ENCODE assay signal across 18 mouse cellular contexts in the genomic region with DNA sequence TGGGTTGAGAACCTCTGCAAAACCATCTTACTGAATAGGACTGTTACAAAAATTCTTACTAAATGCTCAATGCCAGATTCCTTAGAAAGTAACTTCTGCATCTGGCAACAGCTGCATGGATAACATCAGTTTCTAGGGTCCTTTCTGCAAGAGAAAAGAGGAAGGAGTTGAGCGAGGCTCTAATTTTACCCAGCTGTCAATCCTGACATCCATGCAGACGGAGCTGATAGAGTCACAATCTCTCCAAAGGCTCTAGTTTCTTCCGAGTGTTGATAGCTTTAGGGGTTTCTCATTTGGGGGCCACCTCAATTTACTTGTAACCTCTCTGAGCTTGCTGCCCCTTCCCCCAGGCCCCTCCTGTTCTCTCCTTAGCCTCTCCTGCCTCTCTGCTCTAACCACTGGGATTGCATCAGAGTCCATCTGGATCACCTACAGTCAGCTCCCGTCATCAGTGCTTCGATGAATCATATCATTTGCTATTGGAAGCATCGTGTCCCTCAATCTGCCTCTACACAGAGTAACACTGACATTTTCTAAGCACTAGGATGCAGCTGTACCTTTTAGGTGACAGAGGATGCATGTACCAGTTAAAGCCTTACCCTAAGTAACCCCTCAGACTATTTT. TPM values are rescaled to one million over a fixed set of nuclear protein-coding genes. Genes with fewer than 3 reads are reported as not detected.
DNase-seq lines count a peak whose midpoint lies in the region; ATAC-seq and TF ChIP-seq lines count a peak whose summit lies in the region.
"Had no signal": no experiment of that assay in that cellular context is flagged by ENCODE, and none has a peak within 500 bp of the region (broad histone marks: within the 10 kb centered on the region; RNA-seq: fewer than 3 reads in every experiment).

No protein-coding gene starts in this region.

- peaks cover 0 to 30% of the 10 kb centered on the region in 2 experiments; a peak in 2 of 4 replicates for H3K36me3 ChIP-seq in MEL (ENCODE audit: control insufficient read depth in 1 of 2, insufficient read depth in 2 of 2, low read length in 2 of 2)
- H3K36me3 ChIP-seq: limb, embryonic 15.5 days; liver, embryonic 15.5 days; midbrain, embryonic 13.5 days; neural tube, embryonic 15.5 days had no signal

- peak; percentile 32 to 38 for DNase-seq in layer of hippocampus, adult 2 months (ENCODE audit: low spot score in 2 of 2)
- DNase-seq in layer of hippocampus, adult 11-12 months (ENCODE audit: low spot score), result no peak
- DNase-seq in MEL (ENCODE audit: low read depth, low spot score), result peak; percentile 85
- DNase-seq in brain, adult 2 months (ENCODE audit: low read depth, low spot score), result peak; percentile 38
- no peak for DNase-seq in right cerebral cortex, postnatal 25 days
- DNase-seq in right cerebral cortex, postnatal 14 days, result no peak
- DNase-seq: adrenal gland, adult 2 months; cerebellum, adult 11 months; cerebellum, postnatal 10 days; heart, adult 2 months; heart, postnatal 36 days had no signal

- no peaks in the 10 kb centered on the region for H3K79me2 ChIP-seq in MEL (ENCODE audit: control insufficient read depth, insufficient read depth, low read length, poor library complexity)

- no peak for TF ChIP-seq CTCF in layer of hippocampus, adult 2 months (conservative IDR thresholded peaks at IDR 0.05)
- no peak for TF ChIP-seq CTCF in MEL (IDR thresholded peaks at IDR 0.05 in 2 of 3, conservative IDR thresholded peaks at IDR 0.05 in 1 of 3; ENCODE audit: control insufficient read depth in 1 of 3, insufficient read depth in 1 of 3, low read depth in 2 of 3, low read length in 3 of 3, poor library complexity in 1 of 3, severe bottlenecking in 1 of 3)

- TF ChIP-seq RAD21 in MEL (IDR thresholded peaks at IDR 0.05; ENCODE audit: low read depth, low read length), result no peak

- TF ChIP-seq POLR2A in MEL (IDR thresholded peaks at IDR 0.05; ENCODE audit: control insufficient read depth in 1 of 2, insufficient read depth in 1 of 2, low read depth in 1 of 2, low read length in 2 of 2, poor library complexity in 1 of 2), result no peak

- H3K4me1 ChIP-seq in MEL (ENCODE audit: control insufficient read depth in 1 of 2, insufficient read depth in 2 of 2, low read length in 2 of 2), result peaks cover 5 to 29% of the 10 kb centered on the region in 2 experiments; a peak in 3 of 4 replicates
- H3K4me1 ChIP-seq: forebrain, embryonic 13.5 days; limb, embryonic 15.5 days; liver, embryonic 15.5 days; midbrain, embryonic 13.5 days; neural tube, embryonic 15.5 days had no signal

- H3K27ac ChIP-seq in layer of hippocampus, adult 2 months, result peak overlapping the region; percentile 58
- no peak overlapping the region for H3K27ac ChIP-seq in MEL (ENCODE audit: control insufficient read depth, low read depth, low read length)
- H3K27ac ChIP-seq: forebrain, embryonic 13.5 days; heart, adult 2 months; limb, embryonic 15.5 days; liver, embryonic 15.5 days; midbrain, embryonic 13.5 days; neural tube, embryonic 15.5 days had no signal

- ATAC-seq in megakaryocyte, adult 5-6 weeks (ENCODE audit: poor library complexity, severe bottlenecking), result peak; percentile 48
- ATAC-seq: CD4-positive, CD25-positive, alpha-beta regulatory T cell, adult 4 months; forebrain, embryonic 13.5 days; midbrain, embryonic 13.5 days had no signal

- H3K27me3 ChIP-seq in MEL (ENCODE audit: control insufficient read depth in 1 of 2, insufficient read depth in 2 of 2, low read length in 2 of 2), result no peaks in the 10 kb centered on the region
- H3K27me3 ChIP-seq: forebrain, embryonic 13.5 days; limb, embryonic 15.5 days; liver, embryonic 15.5 days; midbrain, embryonic 13.5 days; neural tube, embryonic 15.5 days had no signal

- H3K4me3 ChIP-seq in layer of hippocampus, adult 2 months, result no peak overlapping the region
- no peak overlapping the region for H3K4me3 ChIP-seq in MEL (ENCODE audit: control insufficient read depth in 1 of 2, insufficient read depth in 1 of 2, low read depth in 2 of 2, low read length in 2 of 2)
- H3K4me3 ChIP-seq: forebrain, embryonic 13.5 days; heart, adult 2 months; limb, embryonic 15.5 days; liver, embryonic 15.5 days; midbrain, embryonic 13.5 days; neural tube, embryonic 15.5 days had no signal

- TF ChIP-seq EP300 in MEL (IDR thresholded peaks at IDR 0.05; ENCODE audit: low read depth in 1 of 2, low read length in 2 of 2), result peak; percentile 81 to 85

- H3K9me3 ChIP-seq in MEL (replicated peaks; ENCODE audit: insufficient read depth, low read length), result no peaks in the 10 kb centered on the region
- H3K9me3 ChIP-seq: forebrain, embryonic 13.5 days; limb, embryonic 15.5 days; liver, embryonic 15.5 days; midbrain, embryonic 13.5 days; neural tube, embryonic 15.5 days had no signal

- no peak overlapping the region for H3K9ac ChIP-seq in MEL (ENCODE audit: control insufficient read depth, low read depth, low read length, poor library complexity, severe bottlenecking)
- H3K9ac ChIP-seq: forebrain, embryonic 13.5 days; limb, embryonic 15.5 days; liver, embryonic 15.5 days; midbrain, embryonic 13.5 days; neural tube, embryonic 15.5 days had no signal

TF ChIP-seq in MEL, 35 proteins besides CTCF, POLR2A, EP300 and RAD21:
- peak; percentile 31; the same call in 1 of the 2 replicates for TF ChIP-seq SIN3A (IDR thresholded peaks at IDR 0.05; ENCODE audit: low read length)
- no peak for TF ChIP-seq ELF1 (IDR thresholded peaks at IDR 0.05; ENCODE audit: low read depth, low read length)
- TF ChIP-seq ETS1 (IDR thresholded peaks at IDR 0.05; ENCODE audit: low read depth, low read length), result peak; percentile 72; the same call in 1 of the 2 replicates
- peak; percentile 83 for TF ChIP-seq RCOR1 (IDR thresholded peaks at IDR 0.05; ENCODE audit: low read depth, low read length)
- TF ChIP-seq UBTF (IDR thresholded peaks at IDR 0.05; ENCODE audit: borderline replicate concordance, insufficient read depth, low read depth, low read length), result no peak
- peak; percentile 89 for TF ChIP-seq GATA1 (IDR thresholded peaks at IDR 0.05; ENCODE audit: low read depth, low read length)
- TF ChIP-seq TBP (IDR thresholded peaks at IDR 0.05; ENCODE audit: low read depth, low read length), result no peak
- TF ChIP-seq USF2 (IDR thresholded peaks at IDR 0.05; ENCODE audit: borderline replicate concordance in 1 of 2, insufficient read depth in 1 of 2, low read depth in 1 of 2, low read length in 2 of 2), result no peak
- TF ChIP-seq NELFE (IDR thresholded peaks at IDR 0.05; ENCODE audit: low read depth, low read length), result no peak
- TF ChIP-seq ZC3H11A (IDR thresholded peaks at IDR 0.05; ENCODE audit: low read depth, low read length), result no peak
- TF ChIP-seq TAL1 (IDR thresholded peaks at IDR 0.05; ENCODE audit: low read length), result peak; percentile 49
- no peak for TF ChIP-seq BHLHE40 (IDR thresholded peaks at IDR 0.05; ENCODE audit: borderline replicate concordance, low read depth, low read length)
- peak; percentile 63; the same call in 1 of the 2 replicates for TF ChIP-seq TCF12 (IDR thresholded peaks at IDR 0.05; ENCODE audit: low read depth, low read length)
TF ChIP-seq in MEL: peak in this region for 6.

RNA-seq across cellular contexts. Expression of a gene that starts 29.1 kb away (rescaled TPM):
- 100 to 1,000 TPM; 364 to 381 TPM for total RNA-seq in layer of hippocampus, adult 2 months (2021)
- 7.1 and 7.4 TPM in 2 replicates for total RNA-seq in MEL (2012; rRNA removed)
- 10 to 100 TPM in 1 of 2 experiments, not detected in 1; 15.5 TPM for polyA plus RNA-seq in MEL (2012; ENCODE audit: insufficient read depth in 1 of 2, insufficient read length in 2 of 2, low read depth in 1 of 2, low replicate concordance in 2 of 2, missing spikeins in 1 of 2)
- 13.9 and 14.5 TPM in 2 replicates for total RNA-seq in megakaryocyte, adult 5-6 weeks (2015)
- total RNA-seq in megakaryocyte, adult 5-6 weeks (2017), result 10.7 and 11.1 TPM in 2 replicates

RNA-seq across cellular contexts. Expression of a gene that starts 32.7 kb away (rescaled TPM):
- total RNA-seq in layer of hippocampus, adult 2 months (2021), result 1 to 10 TPM; 6.9 to 8.1 TPM
- total RNA-seq in MEL (2012; rRNA removed), result 2.0 and 2.9 TPM in 2 replicates
- 1 to 10 TPM in 1 of 2 experiments, not detected in 1; 4.1 TPM for polyA plus RNA-seq in MEL (2012; ENCODE audit: insufficient read depth in 1 of 2, insufficient read length in 2 of 2, low read depth in 1 of 2, low replicate concordance in 2 of 2, missing spikeins in 1 of 2)
- total RNA-seq in megakaryocyte, adult 5-6 weeks (2015), result 4.5 and 4.8 TPM in 2 replicates
- 5.6 and 6.9 TPM in 2 replicates for total RNA-seq in megakaryocyte, adult 5-6 weeks (2017)

Comparison
In these comparisons a context has a peak if more than half of its experiments do, and no peak if none do; other contexts are left out.
1. DNase-seq: peak in layer of hippocampus, adult 2 months (2 of 2), MEL (single experiment) and brain, adult 2 months (single experiment); none in layer of hippocampus, adult 11-12 months (single experiment), right cerebral cortex, postnatal 25 days (single experiment) and right cerebral cortex, postnatal 14 days (single experiment).
2. RNA of a gene that starts 29.1 kb away (total RNA-seq): 364 to 381 TPM in layer of hippocampus, adult 2 months; 10.7 to 14.5 TPM in megakaryocyte, adult 5-6 weeks and 7.1 to 7.4 TPM in MEL; every median in the first group is over 10 times any median in the second.